Comparison of ENCODE assay signal across 8 mouse cellular contexts in the genomic region with DNA sequence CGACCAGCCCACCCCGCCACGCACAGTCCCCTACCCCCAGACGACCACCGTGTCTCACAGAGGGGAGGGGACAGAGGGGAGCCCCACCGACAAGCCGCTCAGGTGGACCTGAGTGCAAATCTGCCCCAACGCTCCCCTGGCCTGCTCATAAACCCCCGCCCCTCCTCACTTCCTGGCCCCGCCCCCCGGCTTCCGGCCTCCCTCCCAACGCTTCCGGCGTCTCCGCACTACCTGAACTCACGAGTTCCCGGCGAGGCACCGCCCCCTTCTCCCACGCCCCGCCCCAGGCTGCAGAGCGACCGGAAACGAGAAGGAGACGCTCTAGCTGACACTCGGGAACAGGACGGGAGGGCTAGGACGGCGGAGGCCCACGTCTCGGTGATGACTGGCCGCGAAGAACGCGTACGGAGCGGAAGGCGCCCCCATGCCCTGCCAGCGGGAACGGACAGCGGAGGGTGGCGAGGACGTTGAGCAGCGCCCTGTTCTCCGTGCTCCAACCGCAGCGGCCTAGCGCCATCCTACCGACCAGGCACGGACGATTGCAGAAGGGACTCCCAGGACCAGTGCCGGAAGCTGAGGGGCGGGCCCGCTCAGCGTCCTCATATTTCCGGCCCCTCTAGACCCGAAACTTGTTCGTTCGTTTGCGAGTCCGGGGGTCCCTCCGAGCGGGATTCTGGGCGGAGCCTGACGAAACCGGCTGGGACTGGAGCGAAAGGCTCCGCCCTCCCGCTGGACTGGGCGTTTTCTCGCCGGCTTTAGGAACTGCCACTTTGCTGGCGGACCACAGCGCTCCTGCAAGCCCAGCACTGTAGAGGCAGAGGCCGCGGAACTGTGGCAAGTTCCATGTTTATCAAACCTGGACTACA. TPM values are rescaled to one million over a fixed set of nuclear protein-coding genes. Genes with fewer than 3 reads are reported as not detected.
DNase-seq lines count a peak whose midpoint lies in the region; ATAC-seq lines count a peak whose summit lies in the region.

A gene (minus strand): TSS at position 554 of the 866 bp plus-strand sequence.

- no peaks in the 10 kb centered on the region for H3K9me3 ChIP-seq in hindbrain, embryonic 14.5 days (ENCODE audit: control insufficient read depth, low read length)

- H3K9ac ChIP-seq in hindbrain, embryonic 14.5 days, result peak within 1 kb of the TSS; percentile 88

- peak within 1 kb of the TSS; percentile 81 for H3K4me3 ChIP-seq in hindbrain, embryonic 14.5 days (replicated peaks; ENCODE audit: low read length)

- no peaks in the 10 kb centered on the region; the same call in 1 of the 2 replicates for H3K27me3 ChIP-seq in hindbrain, embryonic 14.5 days (ENCODE audit: control insufficient read depth, insufficient read depth, low read length)

- peaks cover 29% of the 10 kb centered on the region for H3K4me1 ChIP-seq in hindbrain, embryonic 14.5 days (replicated peaks; ENCODE audit: control insufficient read depth, insufficient read depth, low read length)

- peak within 1 kb of the TSS; percentile 89 for H3K4me2 ChIP-seq in hindbrain, embryonic 14.5 days (replicated peaks)

- peak; percentile 99 for DNase-seq in R1 (ENCODE audit: low read depth, low spot score)
- DNase-seq in cerebellum, postnatal 25 days, result peak; percentile 99 to 100
- DNase-seq in frontal cortex, postnatal 25 days (ENCODE audit: low spot score in 2 of 2), result peak; percentile 97 to 98
- DNase-seq in hindbrain, embryonic 14.5 days (ENCODE audit: low spot score), result peak; percentile 96
- peak; percentile 98 to 99 for DNase-seq in layer of hippocampus, postnatal 36 days
- DNase-seq in lung, postnatal 36 days, result peak; percentile 99
- DNase-seq in retina, postnatal 1 day, result peak; percentile 100
- DNase-seq in urinary bladder, adult 18-20 months (ENCODE audit: low spot score in 2 of 2), result peak; percentile 97 to 99

- peaks cover 27% of the 10 kb centered on the region for H3K36me3 ChIP-seq in hindbrain, embryonic 14.5 days (replicated peaks; ENCODE audit: control insufficient read depth, insufficient read depth)

- ATAC-seq in hindbrain, embryonic 14.5 days (ENCODE audit: low FRiP score), result peak; percentile 97

- H3K27ac ChIP-seq in hindbrain, embryonic 14.5 days, result peak within 1 kb of the TSS; percentile 88

- WGBS in hindbrain, embryonic 14.5 days, result under 1% methylated on average over 75 of the region's 77 CpGs

RNA-seq across cellular contexts. Expression of the gene that starts here (rescaled TPM):
- 4.6 and 5.6 TPM in 2 replicates for polyA plus RNA-seq in hindbrain, embryonic 14.5 days (2014; fragmentation: Nextera tagmentation; extraction: Ambion mirVana)
- 10 to 100 TPM; 58.3 to 59.6 TPM for total RNA-seq in layer of hippocampus, postnatal 36 days (2021)

Comparison
In these comparisons a context has a peak if more than half of its experiments do, and no peak if none do; other contexts are left out.
1. Peak in every context shown above with its lines: DNase-seq, ATAC-seq, H3K4me3 ChIP-seq and H3K27ac ChIP-seq.